Mouse (Mus musculus): ENCODE results near the gene Eif4ebp2. TPM values are rescaled to one million over a fixed set of nuclear protein-coding genes. Genes with fewer than 3 reads are reported as not detected.

Eif4ebp2 gene
- polyA plus RNA-seq, 1 experiment from 2014 or later = 34.8 TPM

- no peak for DNase-seq (ENCODE audit: low spot score)
- Histone ChIP-seq H3K4me2 (ENCODE audit: low read depth) (no peak overlapping the region), H3K4me3 (ENCODE audit: low read depth, low read length) (no peak overlapping the region), H3K4me1 (ENCODE audit: control insufficient read depth, insufficient read depth, low read length) (peaks cover 32% of the 10 kb centered on the region), H3K9ac (ENCODE audit: low read length) (no peak overlapping the region), H3K27me3 (ENCODE audit: control insufficient read depth, insufficient read depth, low read length) (no peaks in the 10 kb centered on the region), H3K27ac (ENCODE audit: low read depth, low read length) (no peak overlapping the region), H3K36me3 (ENCODE audit: control insufficient read depth, insufficient read depth, low read length) (no peaks in the 10 kb centered on the region), H3K9me3 (ENCODE audit: control insufficient read depth, low read length) (no peaks in the 10 kb centered on the region)
- no peak for ATAC-seq (ENCODE audit: insufficient read depth, low FRiP score, low TSS enrichment)
- 86% methylated on average over 13 of the region's 13 CpGs for WGBS
Observed at GRCm38 (mm10) chr10:61379340-61380040, 73.0 kb downstream of the Eif4ebp2 start.

- DNase-seq (ENCODE audit: low spot score) = no peak
- Histone ChIP-seq H3K4me1 (ENCODE audit: control insufficient read depth, insufficient read depth, low read length) (peaks cover 35% of the 10 kb centered on the region), H3K9me3 (ENCODE audit: control insufficient read depth, low read length) (no peaks in the 10 kb centered on the region), H3K4me2 (ENCODE audit: low read depth) (no peak overlapping the region), H3K27ac (ENCODE audit: low read depth, low read length) (no peak overlapping the region), H3K9ac (ENCODE audit: low read length) (no peak overlapping the region), H3K36me3 (ENCODE audit: control insufficient read depth, insufficient read depth, low read length) (no peaks in the 10 kb centered on the region), H3K27me3 (ENCODE audit: control insufficient read depth, insufficient read depth, low read length) (no peaks in the 10 kb centered on the region), H3K4me3 (ENCODE audit: low read depth, low read length) (no peak overlapping the region)
- WGBS = 83% methylated on average over 5 of the region's 5 CpGs
- no peak for ATAC-seq (ENCODE audit: insufficient read depth, low FRiP score, low TSS enrichment)
Observed at GRCm38 (mm10) chr10:61378698-61379097, 73.8 kb downstream of the Eif4ebp2 start.

Other genes with a start within 250 kb of the Eif4ebp2 start
- gene Adamts14, start 179.2 kb downstream of the Eif4ebp2 start, polyA plus RNA-seq (2014; fragmentation: Nextera tagmentation; extraction: Ambion mirVana) = 0.34 and 0.70 TPM in 2 replicates
- gene Prf1, start 154.8 kb downstream of the Eif4ebp2 start, polyA plus RNA-seq (2014; fragmentation: Nextera tagmentation; extraction: Ambion mirVana) = not detected in 2 replicates
- 26.4 and 27.2 TPM in 2 replicates for gene Pald1, start 69.1 kb downstream of the Eif4ebp2 start, polyA plus RNA-seq (2014; fragmentation: Nextera tagmentation; extraction: Ambion mirVana)
- gene Nodal, start 34.7 kb downstream of the Eif4ebp2 start, polyA plus RNA-seq (2014; fragmentation: Nextera tagmentation; extraction: Ambion mirVana) = not detected in 2 replicates
- gene Lrrc20, start 23.1 kb upstream of the Eif4ebp2 start, polyA plus RNA-seq (2014; fragmentation: Nextera tagmentation; extraction: Ambion mirVana) = 10.3 and 12.4 TPM in 2 replicates
- gene Npffr1, start 142.8 kb upstream of the Eif4ebp2 start, polyA plus RNA-seq (2014; fragmentation: Nextera tagmentation; extraction: Ambion mirVana) = 0.08 TPM in 1 of 2 replicates, not detected in the other
- 283 and 285 TPM in 2 replicates for gene Ppa1, start 195.9 kb upstream of the Eif4ebp2 start, polyA plus RNA-seq (2014; fragmentation: Nextera tagmentation; extraction: Ambion mirVana)
- 252 and 255 TPM in 2 replicates for gene Sar1a, start 227.6 kb upstream of the Eif4ebp2 start, polyA plus RNA-seq (2014; fragmentation: Nextera tagmentation; extraction: Ambion mirVana)
- 35.5 and 35.7 TPM in 2 replicates for gene Tysnd1, start 242.9 kb upstream of the Eif4ebp2 start, polyA plus RNA-seq (2014; fragmentation: Nextera tagmentation; extraction: Ambion mirVana)

Data from neural tube, embryonic 11.5 days (tissue).